In the genomic region with DNA sequence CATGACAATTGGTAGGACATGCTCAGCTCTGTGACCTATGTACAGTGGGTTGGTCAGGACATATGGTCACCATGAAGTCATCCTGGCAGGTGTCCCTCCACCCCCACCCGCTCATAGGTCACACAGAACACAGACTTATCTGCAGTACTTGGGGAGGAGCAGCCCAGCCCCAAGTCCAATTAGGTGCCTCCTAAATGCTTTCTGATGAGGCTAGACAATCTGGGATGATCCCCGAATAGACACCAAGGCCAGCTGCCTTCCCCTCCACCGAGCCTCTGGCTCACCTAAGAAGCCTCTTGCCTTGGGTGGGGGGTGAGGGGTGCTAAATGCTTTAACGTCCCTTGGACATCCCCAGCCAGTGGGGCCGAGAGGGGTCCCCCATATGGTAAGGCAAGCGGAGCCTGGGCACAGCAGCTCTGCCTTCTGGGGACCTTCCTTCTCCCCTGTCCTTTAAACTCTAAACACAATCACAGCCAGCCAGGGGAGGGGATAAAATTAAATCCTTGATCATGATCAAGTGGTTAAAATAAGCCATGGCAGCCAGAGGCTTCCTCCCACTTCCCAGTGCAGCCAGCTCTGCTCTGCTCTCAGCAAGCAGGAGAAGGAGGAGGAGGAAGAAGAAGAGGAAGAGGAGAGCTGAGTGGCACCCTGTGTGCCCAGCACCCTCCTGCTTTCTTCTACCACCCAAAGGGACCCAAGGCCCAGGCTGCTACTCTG, we compare ENCODE assay signal across 21 mouse cellular contexts. TPM values are rescaled to one million over a fixed set of nuclear protein-coding genes. Genes with fewer than 3 reads are reported as not detected.
DNase-seq lines count a peak whose midpoint lies in the region; TF ChIP-seq lines count a peak whose summit lies in the region.
"Had no signal": no experiment of that assay in that cellular context is flagged by ENCODE, and none has a peak within 500 bp of the region (broad histone marks: within the 10 kb centered on the region; RNA-seq: fewer than 3 reads in every experiment).

No protein-coding gene starts in this region.

- TF ChIP-seq CTCF in cortical plate, adult 2 months (IDR thresholded peaks at IDR 0.05; ENCODE audit: extremely low read depth, insufficient read depth, low read length) = no peak
- no peak for TF ChIP-seq CTCF in small intestine, adult 2 months (IDR thresholded peaks at IDR 0.05; ENCODE audit: extremely low read depth, insufficient read length, insufficient replicate concordance, low read depth, low read length)

- WGBS in small intestine, adult 2 months = 59% methylated on average over 6 of the region's 6 CpGs

- H3K4me1 ChIP-seq in cortical plate, adult 2 months (ENCODE audit: control insufficient read depth, insufficient read depth, low read length) = peaks cover 10% of the 10 kb centered on the region
- peaks cover 48% of the 10 kb centered on the region for H3K4me1 ChIP-seq in small intestine, adult 2 months (ENCODE audit: control insufficient read depth, insufficient read depth, insufficient read length, low read length)

- H3K27me3 ChIP-seq in small intestine, adult 2 months (ENCODE audit: control insufficient read depth, insufficient read depth, low read length) = no peaks in the 10 kb centered on the region
- H3K27me3 ChIP-seq: neural tube, embryonic 15.5 days had no signal

- no peak overlapping the region for H3K4me3 ChIP-seq in cortical plate, adult 2 months (ENCODE audit: insufficient read depth, low read length)
- H3K4me3 ChIP-seq in small intestine, adult 2 months (ENCODE audit: low read depth, low read length) = no peak overlapping the region
- H3K4me3 ChIP-seq: heart, embryonic 10.5 days; hindbrain, embryonic 10.5 days; liver, embryonic 15.5 days; myocyte; neural tube, embryonic 15.5 days had no signal

- DNase-seq in left cerebral cortex, adult 18-20 months (ENCODE audit: low spot score in 2 of 2) = peak; percentile 41 to 60
- no peak for DNase-seq in left cerebral cortex, adult 11 months (ENCODE audit: low spot score)
- peak; percentile 86 for DNase-seq in brain, adult 2 months (ENCODE audit: low read depth, low spot score)
- DNase-seq in testis, postnatal 14 days (ENCODE audit: low spot score) = no peak
- DNase-seq in urinary bladder, postnatal 4 days (ENCODE audit: low spot score in 2 of 2) = no peak
- DNase-seq: adrenal gland, adult 8-10 months; cerebellum, postnatal 10 days; gastrocnemius, postnatal 36 days; kidney, adult 2 months; kidney, postnatal 14 days; lung, postnatal 14 days; midbrain, embryonic 14.5 days; thymus, postnatal 14 days had no signal

- TF ChIP-seq POLR2A in cortical plate, adult 2 months (IDR thresholded peaks at IDR 0.05; ENCODE audit: extremely low read depth, insufficient read depth, low read length) = peak; percentile 32; the same call in 1 of the 2 replicates
- no peak for TF ChIP-seq POLR2A in small intestine, adult 2 months (IDR thresholded peaks at IDR 0.05; ENCODE audit: low read depth, low read length)

- H3K27ac ChIP-seq in cortical plate, adult 2 months (ENCODE audit: insufficient read depth, low read length) = peak overlapping the region; percentile 58
- peak overlapping the region; percentile 86 for H3K27ac ChIP-seq in small intestine, adult 2 months (ENCODE audit: insufficient read depth, low read depth, low read length)
- H3K27ac ChIP-seq: heart, embryonic 10.5 days; hindbrain, postnatal 0 days; liver, embryonic 15.5 days; neural tube, embryonic 15.5 days had no signal

- no peaks in the 10 kb centered on the region for H3K36me3 ChIP-seq in small intestine, adult 2 months (ENCODE audit: control insufficient read depth, insufficient read depth, low read length)
- H3K36me3 ChIP-seq: liver, embryonic 15.5 days; neural tube, embryonic 15.5 days had no signal

RNA-seq across cellular contexts. Expression of a gene that starts 16.3 kb away (rescaled TPM):
- total RNA-seq in left cerebral cortex, adult 18-20 months (2021) = 1,000 to 10,000 TPM; 1,374 to 1,386 TPM
- 406 and 407 TPM in 2 replicates for polyA plus RNA-seq in cortical plate, adult 2 months (2012; rRNA removed)
- polyA plus RNA-seq in small intestine, adult 2 months (2012; rRNA removed) = 35.6 and 76.4 TPM in 2 replicates

RNA-seq across cellular contexts. Expression of a gene that starts 51.9 kb away (rescaled TPM):
- 10 to 100 TPM; 33.0 to 33.3 TPM for total RNA-seq in left cerebral cortex, adult 18-20 months (2021)
- polyA plus RNA-seq in cortical plate, adult 2 months (2012; rRNA removed) = 35.8 and 38.0 TPM in 2 replicates
- polyA plus RNA-seq in small intestine, adult 2 months (2012; rRNA removed) = 10.8 and 27.2 TPM in 2 replicates

Comparison
In these comparisons a context has a peak if more than half of its experiments do, and no peak if none do; other contexts are left out.
1. DNase-seq: peak in left cerebral cortex, adult 18-20 months (2 of 2) and brain, adult 2 months (single experiment); none in left cerebral cortex, adult 11 months (single experiment), testis, postnatal 14 days (single experiment) and urinary bladder, postnatal 4 days (0 of 2).